Mouse (Mus musculus) C2C12 (cell line): ENCODE data around the gene Rhof. TPM values are rescaled to one million over a fixed set of nuclear protein-coding genes. Genes with fewer than 3 reads are reported as not detected.

Experiments
- H3K27me3 ChIP-seq: one replicate; pipeline ENCODE4 v1.6.1; 2011; ENCODE audit not compliant: control insufficient read depth, insufficient read depth, insufficient read length
- H3K36me3 ChIP-seq: one replicate; pipeline ENCODE4 v1.6.1; 2011; ENCODE audit not compliant: control insufficient read depth, insufficient read depth
- H3K4me3 ChIP-seq: one replicate; pipeline ENCODE4 v1.5.1; 2011; ENCODE audit warnings: mild to moderate bottlenecking, control low read depth; ENCODE audit not compliant: poor library complexity, insufficient read depth, severe bottlenecking
- H3K79me2 ChIP-seq: one replicate; pipeline ENCODE4 v1.6.1; 2011; ENCODE audit not compliant: control insufficient read depth, insufficient read depth
- H3K79me3 ChIP-seq: one replicate; pipeline ENCODE4 v1.6.1; 2011; ENCODE audit warnings: low read depth, control low read depth
- H3ac ChIP-seq: one replicate; pipeline ENCODE3; 2011; ENCODE audit warnings: low read depth; ENCODE audit not compliant: control insufficient read depth, insufficient read length
- CEBPB ChIP-seq: IDR thresholded peaks from one replicate; pipeline ENCODE4 v1.6.1; 2011; ENCODE audit warnings: low read depth, mild to moderate bottlenecking, control low read depth, moderate library complexity
- CTCF ChIP-seq: IDR thresholded peaks from one replicate; pipeline ENCODE4 v1.5.1; 2011; ENCODE audit not compliant: control insufficient read depth, insufficient read depth, insufficient read length
- FOSL1 ChIP-seq: IDR thresholded peaks from one replicate; pipeline ENCODE4 v1.8.0; 2011; ENCODE audit warnings: mild to moderate bottlenecking, low read length; ENCODE audit not compliant: poor library complexity, insufficient read depth, severe bottlenecking
- MAX ChIP-seq: IDR thresholded peaks from one replicate; pipeline ENCODE4 v1.6.1; 2011; ENCODE audit warnings: mild to moderate bottlenecking, control low read depth
- MYOD1 ChIP-seq: IDR thresholded peaks from one replicate; pipeline ENCODE4 v1.6.1; 2011; ENCODE audit warnings: low read depth; ENCODE audit not compliant: control insufficient read depth, insufficient read length
- MYOG ChIP-seq: IDR thresholded peaks from one replicate; pipeline ENCODE4 v1.6.1; 2011; ENCODE audit not compliant: control insufficient read depth, insufficient read length; ENCODE audit errors: extremely low read depth
- USF1 ChIP-seq: IDR thresholded peaks from one replicate; pipeline ENCODE4 v1.6.1; 2011; ENCODE audit warnings: low read depth, mild to moderate bottlenecking, control low read depth, moderate library complexity
- polyA plus RNA-seq: library from polyadenylated mRNA; unstranded; fragments of >200 nt; fragmentation: generic; extraction: Trizol; gene quantifications from one replicate; pipeline ENCODE4 v1.2.1, GENCODE M21; 2012; ENCODE audit warnings: missing spikeins

The Rhof gene
- polyA plus RNA-seq, 1 experiment = 1.9 TPM

DNA sequence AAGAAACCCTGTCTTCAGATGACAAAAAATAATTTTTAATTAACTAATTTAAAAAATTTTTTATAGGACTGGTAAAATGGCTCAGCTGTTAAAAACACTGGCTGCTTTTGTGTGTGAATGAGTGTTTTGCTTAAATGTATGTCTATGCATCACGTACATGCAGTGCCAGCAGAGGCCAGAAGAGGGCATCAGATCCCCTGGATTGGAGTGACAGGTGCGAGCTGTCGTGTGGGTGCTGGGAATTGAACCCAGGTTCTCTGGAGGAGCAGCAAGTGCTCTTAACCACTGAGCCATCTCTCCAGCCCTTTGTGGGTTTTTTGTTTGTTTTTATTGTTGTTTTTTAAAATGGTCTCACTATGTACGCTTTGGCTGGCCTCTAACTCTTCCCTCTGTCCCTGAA, 10.3 kb downstream of the Rhof start:
- Histone ChIP-seq H3K36me3 (no peaks in the 10 kb centered on the region), H3ac (no peak overlapping the region), H3K4me3 (no peak overlapping the region), H3K79me2 (no peaks in the 10 kb centered on the region), H3K27me3 (no peaks in the 10 kb centered on the region), H3K79me3 (no peaks in the 10 kb centered on the region)
- TF ChIP-seq MAX = no peak
- peak; percentile 25 for TF ChIP-seq MYOD1
- peak; percentile 1 for TF ChIP-seq CTCF
- TF ChIP-seq FOSL1 = no peak

DNA sequence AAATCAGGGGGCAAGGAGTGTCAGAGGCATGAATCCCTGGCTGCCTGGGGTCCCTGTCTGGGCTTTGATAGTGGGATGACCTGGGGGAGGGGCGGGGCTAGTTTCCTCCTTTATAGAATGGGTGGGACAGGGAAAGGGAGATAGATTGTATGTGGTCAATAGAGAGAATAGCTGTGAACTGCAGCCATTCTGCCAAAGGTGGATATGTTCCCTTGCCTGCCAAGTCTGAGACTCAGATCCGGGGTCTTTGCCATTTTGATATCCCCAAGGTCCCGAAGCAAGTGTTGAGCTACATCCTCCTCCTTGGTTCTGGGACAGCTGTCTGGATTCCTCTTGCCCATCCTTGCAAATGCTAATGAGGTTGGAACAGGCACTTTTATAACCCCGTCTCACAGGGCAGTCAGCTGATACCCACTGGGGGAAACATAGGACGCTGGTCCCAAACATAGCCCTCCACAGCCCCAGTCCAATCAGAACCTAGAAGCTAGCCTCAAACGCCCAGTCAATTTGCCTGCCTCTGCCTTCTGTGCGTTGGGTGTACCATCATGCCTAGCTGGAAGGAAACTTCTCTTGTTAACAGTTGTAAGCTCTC, 11.8 kb downstream of the Rhof start:
- Histone ChIP-seq H3K79me3 (no peaks in the 10 kb centered on the region), H3K36me3 (no peaks in the 10 kb centered on the region), H3K4me3 (no peak overlapping the region), H3ac (no peak overlapping the region), H3K27me3 (no peaks in the 10 kb centered on the region), H3K79me2 (no peaks in the 10 kb centered on the region)
- TF ChIP-seq MYOD1 (no peak), FOSL1 (no peak), CTCF (no peak)

DNA sequence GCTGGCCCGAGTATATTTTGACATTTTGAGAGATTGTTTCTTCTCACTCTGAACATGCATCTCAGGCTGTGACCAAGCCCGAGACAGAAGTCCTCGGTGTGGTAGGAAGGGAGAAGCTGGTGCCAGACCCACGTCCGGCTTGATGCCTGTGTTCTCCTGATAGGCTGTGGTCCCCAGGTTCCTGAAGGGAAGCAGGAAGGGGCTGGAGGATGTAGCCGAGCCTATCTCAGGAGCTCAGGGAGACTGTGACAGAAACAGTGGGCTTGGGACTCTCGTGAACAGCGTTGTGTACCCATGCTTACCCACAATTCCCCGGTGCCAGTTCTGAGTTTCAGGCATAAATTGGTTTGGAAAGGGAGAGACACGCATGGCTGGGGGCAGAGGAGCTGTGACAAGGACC, 13.7 kb downstream of the Rhof start:
- H3K27me3 ChIP-seq = no peaks in the 10 kb centered on the region
- no peak overlapping the region for H3ac ChIP-seq
- no peaks in the 10 kb centered on the region for H3K36me3 ChIP-seq
- H3K79me3 ChIP-seq = no peaks in the 10 kb centered on the region
- no peak overlapping the region for H3K4me3 ChIP-seq
- no peaks in the 10 kb centered on the region for H3K79me2 ChIP-seq
- TF ChIP-seq CTCF = no peak
- TF ChIP-seq MYOD1 = no peak
- no peak for TF ChIP-seq MYOG

DNA sequence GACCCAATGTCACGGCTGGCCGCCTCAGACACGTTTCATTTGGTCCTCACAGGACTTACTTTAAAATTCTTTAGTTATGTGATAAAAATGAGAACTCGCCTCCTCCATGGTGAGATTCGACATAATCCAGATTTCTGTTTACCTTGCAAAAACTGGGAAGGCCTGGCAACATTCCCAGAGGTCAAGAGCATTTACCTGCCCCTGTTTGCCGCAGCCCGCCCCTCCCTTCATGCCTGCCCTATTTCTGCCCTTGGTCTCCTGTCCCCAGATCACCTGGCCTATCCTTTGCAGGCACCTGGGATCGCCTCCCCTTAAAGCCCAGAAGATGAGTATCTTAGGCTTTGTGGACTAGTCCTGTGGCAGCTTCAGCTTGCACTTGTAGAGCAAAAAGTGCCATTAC, 14.7 kb downstream of the Rhof start:
- H3K4me3 ChIP-seq = no peak overlapping the region
- no peaks in the 10 kb centered on the region for H3K79me2 ChIP-seq
- H3K27me3 ChIP-seq = no peaks in the 10 kb centered on the region
- TF ChIP-seq CEBPB (no peak), CTCF (no peak), MAX (no peak), FOSL1 (no peak), MYOD1 (no peak), USF1 (no peak), MYOG (no peak)
- H3ac ChIP-seq = no peak overlapping the region
- no peaks in the 10 kb centered on the region for H3K36me3 ChIP-seq
- H3K79me3 ChIP-seq = no peaks in the 10 kb centered on the region

DNA sequence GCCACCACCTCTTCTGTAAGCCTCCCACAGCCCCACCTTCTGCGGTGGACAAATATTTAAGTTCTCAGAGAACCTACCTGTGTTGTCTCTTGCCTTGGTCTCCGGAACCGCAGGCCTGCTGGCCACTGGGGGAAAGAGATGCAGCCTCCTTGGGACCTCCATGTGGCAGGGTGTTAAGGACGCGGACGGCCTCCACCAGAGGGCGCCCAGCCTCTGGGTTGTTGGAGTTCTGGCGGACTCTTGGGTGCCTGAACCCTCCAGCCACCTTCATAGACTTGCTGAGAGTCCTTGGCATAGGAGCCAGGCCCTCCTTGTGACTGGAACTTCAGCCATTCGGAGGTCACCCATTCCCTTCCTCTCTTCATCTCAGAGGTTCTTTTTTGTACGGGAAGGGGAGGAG, 15.2 kb downstream of the Rhof start:
- H3K4me3 ChIP-seq = no peak overlapping the region
- no peaks in the 10 kb centered on the region for H3K79me3 ChIP-seq
- no peaks in the 10 kb centered on the region for H3K36me3 ChIP-seq
- no peak overlapping the region for H3ac ChIP-seq
- peak; percentile 83 for TF ChIP-seq CTCF
- no peak for TF ChIP-seq MYOG
- TF ChIP-seq USF1 = no peak
- TF ChIP-seq FOSL1 = no peak
- TF ChIP-seq CEBPB = no peak
- no peak for TF ChIP-seq MAX
- TF ChIP-seq MYOD1 = no peak
- H3K27me3 ChIP-seq = no peaks in the 10 kb centered on the region
- no peaks in the 10 kb centered on the region for H3K79me2 ChIP-seq

DNA sequence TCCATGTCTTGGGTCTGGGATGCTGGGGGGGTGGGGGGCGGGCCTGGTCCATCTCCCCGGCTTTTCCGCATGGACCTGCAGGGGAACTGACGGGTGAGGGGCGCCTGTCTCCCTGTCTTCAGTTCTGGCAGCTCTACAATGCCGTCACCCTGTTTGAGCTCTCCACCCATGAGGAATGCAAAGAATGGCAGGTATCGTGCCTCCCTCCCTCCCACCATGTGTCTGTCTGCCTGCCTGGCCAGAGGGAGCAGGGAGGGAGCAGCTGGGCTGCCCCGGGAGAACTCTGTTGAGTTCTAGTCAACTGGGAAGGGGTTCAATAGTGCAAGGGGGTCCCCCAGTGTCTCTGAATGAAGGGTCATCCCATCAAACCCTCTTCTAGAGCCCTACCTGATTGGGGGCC, 16.4 kb downstream of the Rhof start:
- TF ChIP-seq MYOG = no peak
- no peak for TF ChIP-seq CTCF
- TF ChIP-seq MAX = no peak
- no peak for TF ChIP-seq USF1
- TF ChIP-seq MYOD1 = no peak
- TF ChIP-seq CEBPB = no peak
- TF ChIP-seq FOSL1 = no peak
- Histone ChIP-seq H3K4me3 (no peak overlapping the region), H3K79me3 (no peaks in the 10 kb centered on the region), H3ac (no peak overlapping the region), H3K79me2 (no peaks in the 10 kb centered on the region), H3K27me3 (no peaks in the 10 kb centered on the region), H3K36me3 (no peaks in the 10 kb centered on the region)
